Mouse (Mus musculus): ENCODE results near the gene Dda1.

GRCm38 (mm10) chr8:71451337-71451736, 17.7 kb upstream of the Dda1 start:
- TF ChIP-seq CTCF (IDR thresholded peaks at IDR 0.05; ENCODE audit: low read depth, low read length) (no peak), POLR2A (IDR thresholded peaks at IDR 0.05; ENCODE audit: insufficient read depth, low read length) (no peak), EP300 (IDR thresholded peaks at IDR 0.05; ENCODE audit: insufficient read depth, low read depth, low read length) (peak; percentile 86)

Measured in ES-Bruce4 (cell line).